Mouse (Mus musculus) liver, adult 2 months (tissue): ENCODE results near the gene Maml3. TPM values are rescaled to one million over a fixed set of nuclear protein-coding genes. Genes with fewer than 3 reads are reported as not detected.

ENCODE experiments used
- DNase-seq: peaks from one replicate; pipeline ENCODE4 v3.0.0-alpha.2; 2011; ENCODE audit warnings: low read depth, low spot score; ENCODE audit errors: extremely low read depth
- H3K27ac ChIP-seq: fragments of 200-500 bp; replicated peaks from 2 replicates; pipeline ENCODE4 v1.5.1; 2012; ENCODE audit warnings: low read depth, mild to moderate bottlenecking, control low read depth, inconsistent platforms, low read length; ENCODE audit not compliant: insufficient read depth
- H3K27me3 ChIP-seq: fragments of 200-500 bp; 2 replicates; pipeline ENCODE4 v1.6.1; 2012; ENCODE audit warnings: mild to moderate bottlenecking, moderate library complexity, low read length, inconsistent platforms; ENCODE audit not compliant: control insufficient read depth, insufficient read depth
- H3K36me3 ChIP-seq: fragments of 200-500 bp; 2 replicates; pipeline ENCODE4 v1.6.1; 2012; ENCODE audit warnings: low read length, inconsistent platforms; ENCODE audit not compliant: control insufficient read depth, insufficient read depth
- H3K4me1 ChIP-seq: fragments of 200-500 bp; 2 replicates; pipeline ENCODE4 v1.6.1; 2011; ENCODE audit warnings: low read length; ENCODE audit not compliant: control insufficient read depth, insufficient read depth
- H3K4me3 ChIP-seq: fragments of 200-500 bp; 2 replicates; pipeline ENCODE4 v1.5.1; 2011; ENCODE audit warnings: low read depth, mild to moderate bottlenecking, control low read depth, low read length, moderate library complexity; ENCODE audit not compliant: insufficient read depth
- H3K79me2 ChIP-seq: fragments of 200-500 bp; 2 replicates; pipeline ENCODE4 v1.6.1; 2012; ENCODE audit warnings: inconsistent platforms, mild to moderate bottlenecking, low read length, moderate library complexity; ENCODE audit not compliant: control insufficient read depth, insufficient read depth
- H3K9ac ChIP-seq: fragments of 200-500 bp; 2 replicates; pipeline ENCODE4 v1.6.1; 2012; ENCODE audit warnings: low read depth, mild to moderate bottlenecking, control low read depth, inconsistent platforms, low read length
- CTCF ChIP-seq: fragments of 200-500 bp; IDR thresholded peaks from 2 replicates; pipeline ENCODE4 v1.5.1; 2011; ENCODE audit warnings: low read depth, low read length, control low read depth
- POLR2A ChIP-seq: fragments of 200-500 bp; IDR thresholded peaks from 2 replicates; pipeline ENCODE4 v1.6.1; 2011; ENCODE audit warnings: low read length, control low read depth; ENCODE audit not compliant: insufficient read depth; ENCODE audit errors: extremely low read depth
- WGBS: fragments of 180-500 bp; shearing (Covaris S2); methylation state at CpG from one replicate; pipeline ENCODE4 v1.1.7; 2018; 5-methylcytosine and 5-hydroxymethylcytosine counted together
- polyA plus RNA-seq: library from polyadenylated mRNA; depleted of rRNA; stranded (reverse); fragments of >200 nt; gene quantifications from 2 replicates; pipeline ENCODE4 v1.2.3, GENCODE M21; 2012
- total RNA-seq: library from RNA; depleted of rRNA; stranded (reverse); fragments of >200 nt; gene quantifications from 2 replicates; pipeline ENCODE4 v1.2.3, GENCODE M21; 2014

The Maml3 gene
- total and polyA plus RNA-seq, 2 experiments = 0.64 to 0.92 TPM

GRCm38 (mm10) chr3:51771839-51772630 lies 332.8 kb downstream of the Maml3 start:
- H3K36me3 ChIP-seq = no peaks in the 10 kb centered on the region
- no peaks in the 10 kb centered on the region for H3K27me3 ChIP-seq
- no peak for DNase-seq
- no peak for TF ChIP-seq POLR2A
- no peak for TF ChIP-seq CTCF
- no peaks in the 10 kb centered on the region for H3K4me1 ChIP-seq
- H3K4me3 ChIP-seq = no peak overlapping the region
- H3K79me2 ChIP-seq = no peaks in the 10 kb centered on the region
- WGBS = 91% methylated on average over 9 of the region's 9 CpGs
- H3K9ac ChIP-seq = no peak overlapping the region
- H3K27ac ChIP-seq = no peak overlapping the region

GRCm38 (mm10) chr3:51769196-51769595 lies 335.7 kb downstream of the Maml3 start:
- Histone ChIP-seq H3K4me3 (no peak overlapping the region), H3K27ac (no peak overlapping the region), H3K4me1 (no peaks in the 10 kb centered on the region), H3K9ac (no peak overlapping the region), H3K79me2 (no peaks in the 10 kb centered on the region), H3K27me3 (no peaks in the 10 kb centered on the region), H3K36me3 (no peaks in the 10 kb centered on the region)
- TF ChIP-seq CTCF (no peak), POLR2A (no peak)
- no peak for DNase-seq
- WGBS = 91% methylated on average over 6 of the region's 6 CpGs

GRCm38 (mm10) chr3:51765220-51765923 lies 339.5 kb downstream of the Maml3 start:
- Histone ChIP-seq H3K27ac (no peak overlapping the region), H3K9ac (no peak overlapping the region), H3K4me3 (no peak overlapping the region), H3K79me2 (no peaks in the 10 kb centered on the region), H3K27me3 (no peaks in the 10 kb centered on the region), H3K4me1 (no peaks in the 10 kb centered on the region), H3K36me3 (no peaks in the 10 kb centered on the region)
- no peak for DNase-seq
- 82% methylated on average over 12 of the region's 12 CpGs for WGBS
- TF ChIP-seq POLR2A = no peak
- TF ChIP-seq CTCF = no peak

- Histone ChIP-seq H3K27ac (no peak overlapping the region), H3K79me2 (no peaks in the 10 kb centered on the region), H3K36me3 (no peaks in the 10 kb centered on the region), H3K9ac (no peak overlapping the region), H3K4me3 (no peak overlapping the region), H3K4me1 (no peaks in the 10 kb centered on the region), H3K27me3 (no peaks in the 10 kb centered on the region)
- 98% methylated on average over 3 of the region's 3 CpGs for WGBS
- TF ChIP-seq CTCF = no peak
- TF ChIP-seq POLR2A = no peak
- no peak for DNase-seq
Observed at GRCm38 (mm10) chr3:51764175-51764574, 340.7 kb downstream of the Maml3 start.

DNA sequence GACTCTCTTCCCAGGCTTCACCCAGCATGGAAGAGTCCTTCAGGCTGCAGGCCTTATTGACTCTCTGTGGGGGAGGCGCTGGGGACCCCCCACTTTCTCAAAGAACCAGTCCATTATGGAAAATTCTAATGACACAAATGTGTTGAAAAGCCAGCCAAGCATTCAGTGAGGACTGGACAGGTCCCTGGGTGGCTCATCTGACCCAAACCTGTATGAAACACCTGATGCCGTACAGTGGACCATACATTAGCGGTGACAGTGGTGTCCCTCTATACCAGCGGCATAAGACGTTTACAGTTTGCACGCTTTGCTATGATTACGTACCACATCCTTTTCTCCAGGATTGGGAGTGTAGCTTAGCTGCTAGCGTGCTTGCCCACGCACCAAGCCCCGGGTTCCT lies 342.0 kb downstream of the Maml3 start:
- Histone ChIP-seq H3K9ac (no peak overlapping the region), H3K27ac (no peak overlapping the region), H3K4me3 (no peak overlapping the region), H3K79me2 (no peaks in the 10 kb centered on the region), H3K36me3 (no peaks in the 10 kb centered on the region), H3K27me3 (no peaks in the 10 kb centered on the region), H3K4me1 (no peaks in the 10 kb centered on the region)
- no peak for DNase-seq
- TF ChIP-seq POLR2A (no peak), CTCF (no peak)
- WGBS = 93% methylated on average over 10 of the region's 10 CpGs

- no peak overlapping the region for H3K27ac ChIP-seq
- no peak overlapping the region for H3K4me3 ChIP-seq
- no peaks in the 10 kb centered on the region for H3K79me2 ChIP-seq
- DNase-seq = no peak
- no peaks in the 10 kb centered on the region for H3K36me3 ChIP-seq
- H3K27me3 ChIP-seq = no peaks in the 10 kb centered on the region
- WGBS = 69% methylated on average over 3 of the region's 3 CpGs
- TF ChIP-seq POLR2A (no peak), CTCF (no peak)
- no peak overlapping the region for H3K9ac ChIP-seq
- no peaks in the 10 kb centered on the region for H3K4me1 ChIP-seq
Observed at GRCm38 (mm10) chr3:51759534-51759933, 345.3 kb downstream of the Maml3 start.
